Mouse (Mus musculus) heart, postnatal 0 days (tissue): Measurements from ENCODE around the gene Nebl.

ENCODE experiments used
- CTCF ChIP-seq: IDR thresholded peaks from 2 replicates; pipeline ENCODE4 v1.5.1; 2016; ENCODE audit warnings: antibody characterized with exemption, control low read depth, low read depth
- EP300 ChIP-seq: IDR thresholded peaks from 2 replicates; pipeline ENCODE4 v1.6.1; 2016; ENCODE audit warnings: antibody characterized with exemption, low read depth

GRCm38 (mm10) chr2:17650147-17650834 is 81.0 kb downstream of the Nebl start:
- no peak for TF ChIP-seq CTCF
- TF ChIP-seq EP300, result no peak
